9 mouse cellular contexts compared by ENCODE assay signal in the genomic region with DNA sequence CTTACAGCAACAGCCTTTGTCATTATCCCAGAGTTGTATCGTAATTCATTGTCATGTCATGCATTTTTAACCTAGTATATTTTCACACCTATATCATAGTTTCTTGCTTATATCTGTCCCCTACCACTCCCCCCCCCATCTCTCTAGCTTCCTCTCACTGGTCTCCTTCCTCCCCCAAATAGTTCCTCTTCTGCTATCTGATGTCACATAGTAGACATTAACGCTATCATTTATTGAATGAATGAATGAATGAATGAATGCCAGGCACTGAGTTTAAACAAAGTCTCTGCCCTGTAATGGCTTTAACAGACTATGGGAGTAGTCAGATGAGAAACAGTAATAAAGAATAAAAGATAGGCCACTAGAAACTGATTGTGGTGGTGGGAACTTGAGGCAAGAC. TPM values are rescaled to one million over a fixed set of nuclear protein-coding genes. Genes with fewer than 3 reads are reported as not detected.
DNase-seq lines count a peak whose midpoint lies in the region; ATAC-seq and TF ChIP-seq lines count a peak whose summit lies in the region.
"Had no signal": no experiment of that assay in that cellular context is flagged by ENCODE, and none has a peak within 500 bp of the region (broad histone marks: within the 10 kb centered on the region; RNA-seq: fewer than 3 reads in every experiment).

No protein-coding gene starts in this region.

- H3K79me2 ChIP-seq in C2C12 (ENCODE audit: control insufficient read depth, insufficient read depth) = peaks cover 39% of the 10 kb centered on the region

- peak overlapping the region; percentile 69 for H3K4me3 ChIP-seq in erythroblast, embryonic 14.5 days (replicated peaks)
- H3K4me3 ChIP-seq in C2C12 (ENCODE audit: insufficient read depth, poor library complexity, severe bottlenecking) = peak overlapping the region; percentile 61
- peak overlapping the region; percentile 70 for H3K4me3 ChIP-seq in forebrain, postnatal 0 days (ENCODE audit: low read depth, low read length)
- H3K4me3 ChIP-seq in liver, embryonic 16.5 days (ENCODE audit: low read depth, low read length) = peak overlapping the region; percentile 84

- no peaks in the 10 kb centered on the region for H3K36me3 ChIP-seq in erythroblast, embryonic 14.5 days (ENCODE audit: control insufficient read depth)
- no peaks in the 10 kb centered on the region for H3K36me3 ChIP-seq in C2C12 (ENCODE audit: control insufficient read depth, insufficient read depth)
- no peaks in the 10 kb centered on the region for H3K36me3 ChIP-seq in forebrain, postnatal 0 days (ENCODE audit: insufficient read depth)
- H3K36me3 ChIP-seq in liver, embryonic 16.5 days (ENCODE audit: control insufficient read depth, insufficient read depth) = no peaks in the 10 kb centered on the region

- H3K4me1 ChIP-seq in erythroblast, embryonic 14.5 days (ENCODE audit: control insufficient read depth) = peaks cover 36% of the 10 kb centered on the region
- H3K4me1 ChIP-seq in forebrain, postnatal 0 days (ENCODE audit: insufficient read depth) = peaks cover 17% of the 10 kb centered on the region
- H3K4me1 ChIP-seq in liver, embryonic 16.5 days (ENCODE audit: control insufficient read depth, low read depth, low read length) = peaks cover 6% of the 10 kb centered on the region

- peak overlapping the region; percentile 60 for H3K4me2 ChIP-seq in forebrain, postnatal 0 days (ENCODE audit: low read depth)
- peak overlapping the region; percentile 88 for H3K4me2 ChIP-seq in liver, embryonic 16.5 days (ENCODE audit: low read depth, low read length)

- H3K27ac ChIP-seq in forebrain, postnatal 0 days (ENCODE audit: low read depth, low read length) = no peak overlapping the region
- H3K27ac ChIP-seq in liver, embryonic 16.5 days (ENCODE audit: low read length) = no peak overlapping the region

- H3K9ac ChIP-seq in forebrain, postnatal 0 days = peak overlapping the region; percentile 84
- peak overlapping the region; percentile 85 for H3K9ac ChIP-seq in liver, embryonic 16.5 days (ENCODE audit: low read depth, low read length)

- H3K9me3 ChIP-seq in erythroblast, embryonic 14.5 days (ENCODE audit: control insufficient read depth, low read length) = no peaks in the 10 kb centered on the region
- no peaks in the 10 kb centered on the region for H3K9me3 ChIP-seq in forebrain, postnatal 0 days (ENCODE audit: low read length)
- no peaks in the 10 kb centered on the region for H3K9me3 ChIP-seq in liver, embryonic 16.5 days (replicated peaks; ENCODE audit: control insufficient read depth, low read length)

- H3ac ChIP-seq in C2C12 (ENCODE audit: control insufficient read depth, insufficient read length, low read depth) = no peak overlapping the region

- 78% methylated on average over 2 of the region's 2 CpGs for WGBS in forebrain, postnatal 0 days
- 39% methylated on average over 2 of the region's 2 CpGs for WGBS in liver, embryonic 16.5 days (ENCODE audit: insufficient replicate concordance)

- DNase-seq in forebrain, postnatal 0 days = no peak
- no peak for DNase-seq in cerebellum, adult 8-10 months
- DNase-seq in ovary, postnatal 14 days (ENCODE audit: low spot score) = no peak
- no peak for DNase-seq in frontal cortex, postnatal 25 days (ENCODE audit: low spot score in 2 of 2)
- DNase-seq: kidney, postnatal 4 days had no signal

- H3K79me3 ChIP-seq in C2C12 (ENCODE audit: low read depth) = peaks cover 37% of the 10 kb centered on the region

- no peak for TF ChIP-seq CTCF in C2C12 (IDR thresholded peaks at IDR 0.05; ENCODE audit: control insufficient read depth, insufficient read depth, insufficient read length)
- no peak for TF ChIP-seq CTCF in forebrain, postnatal 0 days (IDR thresholded peaks at IDR 0.05; ENCODE audit: low read depth)

- no peak for ATAC-seq in erythroblast, adult 5-6 weeks (replicated peaks; ENCODE audit: low FRiP score, poor library complexity, severe bottlenecking)
- ATAC-seq in forebrain, postnatal 0 days = no peak
- ATAC-seq in liver, embryonic 16.5 days (ENCODE audit: low read depth) = no peak

- H3K27me3 ChIP-seq in erythroblast, embryonic 14.5 days (ENCODE audit: control insufficient read depth) = no peaks in the 10 kb centered on the region
- no peaks in the 10 kb centered on the region for H3K27me3 ChIP-seq in C2C12 (ENCODE audit: control insufficient read depth, insufficient read depth, insufficient read length)
- no peaks in the 10 kb centered on the region for H3K27me3 ChIP-seq in forebrain, postnatal 0 days (ENCODE audit: insufficient read depth, low read length)
- H3K27me3 ChIP-seq in liver, embryonic 16.5 days (ENCODE audit: control insufficient read depth, insufficient read depth, low read depth, low read length) = no peaks in the 10 kb centered on the region

TF ChIP-seq in C2C12, 6 proteins besides CTCF, POLR2A, EP300 and RAD21:
- TF ChIP-seq MYOD1 (IDR thresholded peaks at IDR 0.05; ENCODE audit: control insufficient read depth, insufficient read length, low read depth) (no peak), MAX (IDR thresholded peaks at IDR 0.05) (no peak), FOSL1 (IDR thresholded peaks at IDR 0.05; ENCODE audit: insufficient read depth, low read length, poor library complexity, severe bottlenecking) (no peak), CEBPB (IDR thresholded peaks at IDR 0.05; ENCODE audit: low read depth) (no peak), MYOG (IDR thresholded peaks at IDR 0.05; ENCODE audit: control insufficient read depth, extremely low read depth, insufficient read length) (no peak), USF1 (IDR thresholded peaks at IDR 0.05; ENCODE audit: low read depth) (no peak)

RNA-seq across cellular contexts. Expression of a gene that starts 0.7 kb away (rescaled TPM):
- 0.02 and 0.03 TPM in 2 replicates for polyA plus RNA-seq in erythroblast, embryonic 14.5 days (2012)
- total RNA-seq in erythroblast, adult 5-6 weeks (2015; ENCODE audit: low replicate concordance) = 2.9 and 3.3 TPM in 2 replicates
- total RNA-seq in erythroblast, adult 5-6 weeks (2017; ENCODE audit: low replicate concordance) = 6.6 and 14.6 TPM in 2 replicates
- 1.8 TPM for polyA plus RNA-seq in C2C12 (2012; fragmentation: generic; extraction: Trizol)
- 9.1 and 9.6 TPM in 2 replicates for total RNA-seq in forebrain, postnatal 0 days (2014; rRNA removed)
- polyA plus RNA-seq in forebrain, postnatal 0 days (2015; fragmentation: Nextera tagmentation; extraction: Ambion mirVana) = 9.1 and 9.6 TPM in 2 replicates
- 1.7 and 2.0 TPM in 2 replicates for polyA plus RNA-seq in liver, embryonic 16.5 days (2015; fragmentation: Nextera tagmentation; extraction: Ambion mirVana)

RNA-seq across cellular contexts. Expression of a gene that starts 1.0 kb away (rescaled TPM):
- polyA plus RNA-seq in erythroblast, embryonic 14.5 days (2012) = 0.29 and 0.33 TPM in 2 replicates
- total RNA-seq in erythroblast, adult 5-6 weeks (2015; ENCODE audit: low replicate concordance) = 6.1 and 10.2 TPM in 2 replicates
- 5.1 and 5.3 TPM in 2 replicates for total RNA-seq in erythroblast, adult 5-6 weeks (2017; ENCODE audit: low replicate concordance)
- polyA plus RNA-seq in C2C12 (2012; fragmentation: generic; extraction: Trizol) = 39.1 TPM
- 58.6 and 86.8 TPM in 2 replicates for total RNA-seq in forebrain, postnatal 0 days (2014; rRNA removed)
- polyA plus RNA-seq in forebrain, postnatal 0 days (2015; fragmentation: Nextera tagmentation; extraction: Ambion mirVana) = 103 and 122 TPM in 2 replicates
- polyA plus RNA-seq in liver, embryonic 16.5 days (2015; fragmentation: Nextera tagmentation; extraction: Ambion mirVana) = 18.2 and 19.9 TPM in 2 replicates

Comparison
In these comparisons a context has a peak if more than half of its experiments do, and no peak if none do; other contexts are left out.
1. RNA of a gene that starts 1.0 kb away (polyA plus RNA-seq): 103 to 122 TPM in forebrain, postnatal 0 days, 39.1 TPM in C2C12 (single experiment) and 18.2 to 19.9 TPM in liver, embryonic 16.5 days; 0.29 to 0.33 TPM in erythroblast, embryonic 14.5 days; every median in the first group is over 10 times any median in the second.
2. Peak in every context shown above with its lines, with median percentiles within 50 percentile points of each other: H3K4me3 ChIP-seq.